Mouse (Mus musculus): ENCODE measurements at regions not wholly inside any gene's neighbourhood (a gene's known extent, or its start where the extent isn't known, plus 50 kb on each side); places are given as distances from the start of the nearest gene placed in this dataset.

DNA sequence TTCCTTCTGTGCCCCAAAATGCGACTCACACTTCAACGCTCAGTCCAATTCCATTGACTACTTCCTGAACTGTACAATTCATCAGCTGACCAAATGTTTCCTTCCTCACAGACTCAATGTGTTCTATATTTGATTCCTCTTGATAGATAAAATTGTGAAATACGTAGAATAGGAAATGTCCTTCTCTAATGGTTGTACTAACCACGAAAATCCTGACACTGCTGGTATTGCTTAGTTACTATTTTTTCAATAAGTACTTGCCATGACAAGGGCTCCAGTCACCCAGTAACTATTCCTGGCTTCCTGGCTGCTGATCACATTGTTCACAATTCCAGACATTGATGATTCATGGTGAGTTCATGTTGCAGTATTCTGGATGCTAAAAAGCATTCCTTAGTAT, 75.7 kb upstream of the B430305J03Rik start:
- H3K9ac ChIP-seq (ENCODE audit: low read depth, low read length), result no peak overlapping the region
- no peak overlapping the region for H3K4me3 ChIP-seq (ENCODE audit: low read depth, low read length)
- H3K27ac ChIP-seq (ENCODE audit: low read length), result no peak overlapping the region
- H3K4me2 ChIP-seq (ENCODE audit: low read depth, low read length), result no peak overlapping the region
- no peaks in the 10 kb centered on the region for H3K9me3 ChIP-seq (replicated peaks; ENCODE audit: control insufficient read depth, low read length)
- ATAC-seq (ENCODE audit: low read depth), result no peak
- 30% methylated on average over 4 of the region's 4 CpGs for WGBS (ENCODE audit: insufficient replicate concordance)
- no peaks in the 10 kb centered on the region for H3K4me1 ChIP-seq (ENCODE audit: control insufficient read depth, low read depth, low read length)
- H3K27me3 ChIP-seq (ENCODE audit: control insufficient read depth, insufficient read depth, low read depth, low read length), result no peaks in the 10 kb centered on the region
- H3K36me3 ChIP-seq (ENCODE audit: control insufficient read depth, insufficient read depth), result no peaks in the 10 kb centered on the region

DNA sequence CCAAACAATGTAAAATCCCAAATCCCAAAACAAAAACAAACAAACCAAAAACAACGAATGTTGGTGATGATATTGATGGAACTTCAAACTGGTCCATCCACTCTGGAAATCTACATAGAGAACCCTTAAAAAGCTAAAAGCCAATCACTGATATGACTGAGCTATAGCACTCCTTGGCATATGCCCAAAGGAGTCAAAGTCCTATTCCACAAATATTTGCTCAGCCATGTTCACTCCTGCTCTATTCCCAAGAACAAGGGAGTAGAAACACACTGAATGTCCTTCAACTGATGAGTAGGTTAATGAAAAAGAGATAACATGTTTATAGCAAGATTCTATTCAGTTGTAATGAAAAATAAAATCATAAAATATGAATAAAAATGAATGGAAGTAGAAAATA, 63.0 kb upstream of the B430305J03Rik start:
- 59% methylated on average over 1 of the region's 1 CpGs for WGBS (ENCODE audit: insufficient replicate concordance)
- H3K27ac ChIP-seq (ENCODE audit: low read length), result no peak overlapping the region

DNA sequence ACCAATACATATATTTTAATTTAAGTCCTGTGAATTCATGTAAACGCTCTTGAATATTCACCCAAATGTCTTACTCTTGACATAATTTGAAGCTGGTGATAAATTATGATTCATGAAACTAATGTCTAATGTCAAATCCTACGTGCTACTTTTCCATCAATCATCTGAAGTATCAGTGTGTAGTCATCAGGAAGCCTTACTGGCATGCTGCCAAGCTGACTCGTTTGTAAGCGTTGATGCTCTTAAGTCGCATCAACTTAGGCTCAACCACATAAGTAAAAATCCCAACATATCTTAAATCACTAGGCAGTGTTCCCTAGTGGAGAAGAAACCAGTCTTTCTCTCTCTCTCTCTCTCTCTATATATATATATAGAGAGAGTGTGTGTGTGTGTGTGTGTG, 58.2 kb upstream of the B430305J03Rik start:
- ATAC-seq (ENCODE audit: low read depth), result no peak
- no peak overlapping the region for H3K4me2 ChIP-seq (ENCODE audit: low read depth, low read length)
- WGBS (ENCODE audit: insufficient replicate concordance), result 46% methylated on average over 5 of the region's 5 CpGs
- no peak overlapping the region for H3K4me3 ChIP-seq (ENCODE audit: low read depth, low read length)
- H3K4me1 ChIP-seq (ENCODE audit: control insufficient read depth, low read depth, low read length), result no peaks in the 10 kb centered on the region
- no peaks in the 10 kb centered on the region for H3K9me3 ChIP-seq (replicated peaks; ENCODE audit: control insufficient read depth, low read length)
- no peak overlapping the region for H3K9ac ChIP-seq (ENCODE audit: low read depth, low read length)
- no peak overlapping the region for H3K27ac ChIP-seq (ENCODE audit: low read length)
- H3K27me3 ChIP-seq (ENCODE audit: control insufficient read depth, insufficient read depth, low read depth, low read length), result no peaks in the 10 kb centered on the region
- H3K36me3 ChIP-seq (ENCODE audit: control insufficient read depth, insufficient read depth), result no peaks in the 10 kb centered on the region

More for the DNA sequence above, 63.0 kb upstream of the B430305J03Rik start:
- H3K36me3 ChIP-seq (ENCODE audit: control insufficient read depth, insufficient read depth), result no peaks in the 10 kb centered on the region
- no peak; the same call in 1 of the 2 replicates for ATAC-seq (ENCODE audit: low read depth)
- no peak overlapping the region for H3K4me3 ChIP-seq (ENCODE audit: low read depth, low read length)
- no peak overlapping the region for H3K4me2 ChIP-seq (ENCODE audit: low read depth, low read length)
- no peaks in the 10 kb centered on the region for H3K9me3 ChIP-seq (replicated peaks; ENCODE audit: control insufficient read depth, low read length)
- no peaks in the 10 kb centered on the region for H3K27me3 ChIP-seq (ENCODE audit: control insufficient read depth, insufficient read depth, low read depth, low read length)
- no peak overlapping the region for H3K9ac ChIP-seq (ENCODE audit: low read depth, low read length)
- H3K4me1 ChIP-seq (ENCODE audit: control insufficient read depth, low read depth, low read length), result no peaks in the 10 kb centered on the region

DNA sequence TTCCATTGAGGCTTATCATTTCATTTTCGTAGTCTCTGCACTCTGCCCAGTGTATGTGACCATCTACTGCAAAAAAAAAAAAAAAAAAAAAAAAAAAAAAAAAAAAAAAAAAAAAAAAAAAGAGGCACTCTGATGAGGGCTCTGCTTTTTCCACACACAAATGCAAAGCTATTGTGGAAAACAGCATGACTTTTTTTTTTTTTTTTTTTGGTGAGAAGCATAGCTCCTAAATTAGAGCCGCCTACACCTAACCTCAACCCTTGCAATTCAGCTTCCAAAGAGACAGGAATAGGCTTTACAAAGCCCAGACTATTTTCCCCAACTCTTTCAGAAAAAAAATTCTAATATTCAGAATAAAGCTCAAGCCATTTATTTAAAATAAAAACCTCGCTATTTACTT, 54.0 kb upstream of the B430305J03Rik start:
- H3K4me3 ChIP-seq (ENCODE audit: low read depth, low read length), result no peak overlapping the region
- no peak overlapping the region for H3K27ac ChIP-seq (ENCODE audit: low read length)
- H3K27me3 ChIP-seq (ENCODE audit: control insufficient read depth, insufficient read depth, low read depth, low read length), result no peaks in the 10 kb centered on the region
- H3K36me3 ChIP-seq (ENCODE audit: control insufficient read depth, insufficient read depth), result no peaks in the 10 kb centered on the region
- no peaks in the 10 kb centered on the region for H3K4me1 ChIP-seq (ENCODE audit: control insufficient read depth, low read depth, low read length)
- WGBS (ENCODE audit: insufficient replicate concordance), result 63% methylated on average over 3 of the region's 3 CpGs
- H3K9ac ChIP-seq (ENCODE audit: low read depth, low read length), result no peak overlapping the region
- ATAC-seq (ENCODE audit: low read depth), result no peak
- H3K9me3 ChIP-seq (replicated peaks; ENCODE audit: control insufficient read depth, low read length), result no peaks in the 10 kb centered on the region
- no peak overlapping the region for H3K4me2 ChIP-seq (ENCODE audit: low read depth, low read length)

GRCm38 (mm10) chr3:61418096-61418495, 52.3 kb upstream of the B430305J03Rik start:
- Histone ChIP-seq H3K9me3 (replicated peaks; ENCODE audit: control insufficient read depth, low read length) (no peaks in the 10 kb centered on the region), H3K4me2 (ENCODE audit: low read depth, low read length) (no peak overlapping the region), H3K36me3 (ENCODE audit: control insufficient read depth, insufficient read depth) (no peaks in the 10 kb centered on the region), H3K4me3 (ENCODE audit: low read depth, low read length) (no peak overlapping the region), H3K9ac (ENCODE audit: low read depth, low read length) (no peak overlapping the region), H3K4me1 (ENCODE audit: control insufficient read depth, low read depth, low read length) (no peaks in the 10 kb centered on the region), H3K27me3 (ENCODE audit: control insufficient read depth, insufficient read depth, low read depth, low read length) (no peaks in the 10 kb centered on the region), H3K27ac (ENCODE audit: low read length) (no peak overlapping the region)
- ATAC-seq (ENCODE audit: low read depth), result no peak
- 65% methylated on average over 3 of the region's 3 CpGs for WGBS (ENCODE audit: insufficient replicate concordance)
